Mouse (Mus musculus) cerebellum, postnatal 25 days (tissue): ENCODE data around the gene Slx4.

Source experiments
- DNase-seq, 2 experiments: peaks; one replicate each; pipeline ENCODE4 v3.0.0; 2021; ENCODE audit warnings: mixed read lengths in 2 of 2

Slx4 gene

GRCm38 (mm10) chr16:4012882-4013570 lies 9.5 kb upstream of the Slx4 start:
- DNase-seq: no peak

DNA sequence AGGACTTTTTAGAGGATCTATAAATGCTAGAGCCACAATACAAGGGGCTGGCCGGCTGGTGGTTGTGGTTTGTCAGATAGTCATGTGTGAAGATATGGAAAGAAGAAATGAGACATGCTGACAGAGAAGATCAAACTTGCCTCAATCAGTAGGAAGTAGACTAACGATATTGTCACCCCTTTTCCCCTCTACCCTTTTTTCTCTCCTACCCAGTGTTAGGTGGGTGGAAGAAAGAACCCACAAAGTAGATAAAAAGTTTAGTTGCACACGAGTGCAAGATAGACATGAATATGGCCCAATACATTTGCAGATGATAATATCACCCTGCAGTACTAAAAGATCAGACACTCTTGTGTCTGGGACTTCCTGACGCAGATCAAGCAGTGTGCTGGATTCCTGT lies 15.2 kb downstream of the Slx4 start:
- DNase-seq: no peak

GRCm38 (mm10) chr16:3983146-3983700 lies 20.3 kb downstream of the Slx4 start:
- no peak for DNase-seq

DNA sequence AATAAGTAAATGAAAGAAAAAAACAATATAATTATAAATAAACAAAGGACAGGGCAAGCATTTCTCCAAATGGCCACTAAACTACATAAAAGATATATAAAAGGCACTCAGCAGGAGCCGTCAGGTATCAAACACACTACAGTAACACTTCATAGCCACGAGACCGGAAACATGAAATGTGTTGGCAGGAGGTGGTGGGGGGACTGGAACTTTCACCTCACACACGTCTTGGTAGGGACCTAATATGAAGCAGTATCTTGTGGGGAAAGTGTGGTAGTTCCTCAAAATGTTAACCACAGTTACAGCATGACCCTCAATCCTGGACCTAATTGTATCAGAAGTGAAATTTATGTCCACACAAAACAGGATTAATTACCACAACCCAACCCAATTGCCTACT lies 21.4 kb downstream of the Slx4 start:
- no peak for DNase-seq

GRCm38 (mm10) chr16:3976712-3977111 lies 26.9 kb downstream of the Slx4 start:
- DNase-seq: peak in 1 of 2 experiments; percentile 21

DNA sequence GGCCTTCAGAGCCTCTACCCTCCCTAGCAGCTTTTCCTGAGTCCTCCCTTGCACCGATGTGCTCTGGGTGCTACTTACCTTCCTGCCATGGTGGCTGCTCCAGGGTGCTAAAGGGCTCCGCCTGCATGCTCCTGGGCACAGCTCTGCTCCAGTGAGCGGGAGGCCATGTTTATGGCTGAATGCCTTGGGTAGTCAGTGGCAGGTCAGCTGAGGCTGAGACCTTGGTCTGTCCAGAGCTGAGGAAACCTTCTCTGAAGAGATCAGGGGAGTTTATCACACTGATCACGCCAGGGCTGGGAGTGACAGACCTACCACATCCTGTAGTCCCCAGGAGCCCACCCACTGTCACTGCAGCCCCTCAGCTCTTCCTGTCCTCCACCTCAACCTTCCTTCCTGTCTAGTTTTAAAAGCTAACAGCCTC lies 27.3 kb downstream of the Slx4 start, which contains the start of gene Nlrc3:
Nlrc3 (minus strand) TSS at position 382 of the 421 bp plus-strand sequence.
- DNase-seq: no peak

GRCm38 (mm10) chr16:3975658-3976057 lies 27.9 kb downstream of the Slx4 start:
- DNase-seq: no peak

DNA sequence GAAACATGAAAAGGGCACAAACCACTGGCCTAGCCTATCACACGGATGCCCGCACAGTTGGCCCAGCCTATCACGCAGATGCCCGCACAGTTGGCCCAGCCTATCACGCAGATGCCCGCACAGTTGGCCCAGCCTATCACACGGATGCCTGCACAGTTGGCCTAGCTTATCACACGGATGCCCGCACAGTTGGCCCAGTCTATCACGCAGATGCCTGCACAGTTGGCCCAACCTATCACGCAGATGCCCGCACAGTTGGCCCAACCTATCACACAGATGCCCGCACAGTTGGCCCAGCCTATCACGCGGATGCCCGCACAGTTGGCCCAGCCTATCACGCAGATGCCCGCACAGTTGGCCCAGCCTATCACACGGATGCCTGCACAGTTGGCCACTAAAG lies 29.1 kb downstream of the Slx4 start:
- peak in 1 of 2 experiments; percentile 48 for DNase-seq

DNA sequence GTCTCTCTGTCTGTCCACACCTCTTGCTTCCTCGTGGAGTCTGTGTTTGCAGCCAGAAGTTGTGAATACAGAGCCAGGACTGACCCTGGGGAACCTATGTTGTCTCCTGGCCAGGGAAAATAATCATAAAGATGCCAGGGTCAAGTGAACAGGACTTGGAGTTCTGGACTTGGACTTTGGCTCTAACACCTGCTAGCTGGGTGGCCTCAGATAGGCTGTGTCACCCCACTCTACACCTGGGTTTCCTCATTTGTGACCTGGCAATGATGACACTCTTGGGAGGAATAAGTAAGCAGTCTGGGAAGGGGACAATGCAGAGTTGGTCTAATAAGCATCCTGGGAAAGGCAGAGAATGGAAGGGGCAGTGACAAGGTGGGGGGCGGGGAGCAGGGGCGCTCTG lies 38.0 kb downstream of the Slx4 start:
- no peak for DNase-seq

DNA sequence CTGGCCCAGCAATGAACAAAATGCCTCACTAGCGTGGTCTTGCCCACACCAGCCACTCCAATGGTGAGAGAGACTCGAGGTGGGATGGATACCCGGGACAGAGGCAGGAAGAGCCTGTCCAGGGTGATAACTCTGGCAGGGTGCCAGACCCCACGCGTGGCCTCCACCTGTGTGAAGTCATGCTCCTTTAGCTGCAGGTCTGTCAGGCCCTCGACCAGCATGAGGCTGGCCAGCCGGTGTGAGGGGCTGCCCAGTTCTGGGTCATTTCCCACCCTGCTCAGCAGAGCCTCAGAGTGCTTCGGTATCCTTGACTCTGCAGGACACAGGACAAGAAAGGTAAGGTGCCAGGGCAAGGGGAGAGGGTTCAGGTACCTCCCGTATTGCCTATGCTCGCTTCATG lies 38.6 kb downstream of the Slx4 start:
- DNase-seq: peak; percentile 45 to 61

GRCm38 (mm10) chr16:3959261-3959660 lies 44.3 kb downstream of the Slx4 start:
- peak; percentile 59 to 69 for DNase-seq

GRCm38 (mm10) chr16:3956369-3956768 lies 47.2 kb downstream of the Slx4 start:
- DNase-seq: peak; percentile 48 to 69

GRCm38 (mm10) chr16:3951141-3951540 lies 52.4 kb downstream of the Slx4 start:
- DNase-seq: no peak

GRCm38 (mm10) chr16:3934701-3935100 lies 68.9 kb downstream of the Slx4 start:
- DNase-seq: no peak

GRCm38 (mm10) chr16:3934091-3934490 lies 69.5 kb downstream of the Slx4 start:
- no peak for DNase-seq

DNA sequence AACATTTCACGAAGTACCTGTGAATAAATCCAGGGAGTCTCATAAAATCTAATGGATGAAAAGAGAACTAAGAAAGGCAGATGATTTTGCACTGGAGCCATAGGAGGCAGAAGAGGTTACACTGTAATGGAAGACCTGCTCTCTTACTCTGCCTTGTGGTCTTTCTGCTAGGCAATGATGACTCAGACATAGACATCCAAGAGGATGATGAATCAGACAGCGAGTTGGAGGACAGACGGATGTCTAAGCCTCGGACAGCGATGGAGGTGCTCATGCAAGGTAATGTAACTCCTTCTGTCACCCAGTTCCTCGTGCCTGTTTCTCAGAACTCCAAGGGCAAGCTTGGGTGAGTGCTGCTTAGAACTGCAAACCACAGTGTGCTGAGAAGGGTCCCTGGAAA lies 70.0 kb downstream of the Slx4 start:
- no peak for DNase-seq

DNA sequence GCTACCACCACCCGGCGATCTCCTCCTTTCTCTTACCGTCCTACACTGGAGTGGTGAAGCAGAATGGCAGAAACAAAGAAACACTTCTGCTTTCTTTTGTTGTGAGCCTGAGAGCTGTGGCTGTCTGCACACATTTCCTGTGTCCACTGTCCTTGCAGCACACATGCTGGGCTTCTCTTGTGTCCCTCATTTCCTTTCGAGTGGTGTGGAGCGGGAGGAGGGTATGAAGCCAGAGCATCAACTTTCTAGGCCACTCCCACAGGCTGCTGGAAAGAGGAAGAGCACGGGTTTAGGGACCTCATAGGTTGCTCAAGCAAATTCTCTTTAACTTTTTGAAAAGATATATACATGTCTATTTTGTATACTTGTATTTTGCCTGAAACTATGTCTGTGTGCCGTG lies 74.4 kb downstream of the Slx4 start:
- DNase-seq: no peak
